Mouse (Mus musculus): ENCODE results near the gene Fgfrl1.

Fgfrl1 gene

DNA sequence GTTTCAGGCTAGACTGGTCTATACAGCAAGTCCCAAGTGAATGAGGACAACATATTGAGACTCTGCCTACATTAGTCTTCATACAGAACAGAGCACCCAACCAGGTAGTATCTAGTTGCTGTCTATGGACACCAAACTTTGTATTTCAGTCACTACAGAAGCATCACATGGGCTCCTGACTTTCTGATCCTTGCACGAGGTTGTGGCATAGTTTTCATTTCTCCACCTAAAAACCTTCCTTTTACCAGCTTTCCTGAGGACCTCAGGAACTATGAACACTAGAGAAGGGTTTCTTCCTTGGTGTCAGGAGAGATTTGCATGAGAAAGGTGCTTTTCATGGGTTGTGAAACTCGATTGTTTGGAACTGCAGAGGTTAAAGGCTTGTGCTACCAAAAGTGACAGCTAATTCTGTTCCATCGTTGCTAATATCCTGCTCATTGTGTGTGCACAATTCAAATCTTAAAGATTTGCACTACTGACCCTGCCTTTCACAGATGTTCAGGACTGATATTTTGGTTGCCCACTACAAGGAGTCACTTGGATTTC lies 23.7 kb upstream of the Fgfrl1 start:
- DNase-seq = peak in 1 of 2 experiments; percentile 18

DNA sequence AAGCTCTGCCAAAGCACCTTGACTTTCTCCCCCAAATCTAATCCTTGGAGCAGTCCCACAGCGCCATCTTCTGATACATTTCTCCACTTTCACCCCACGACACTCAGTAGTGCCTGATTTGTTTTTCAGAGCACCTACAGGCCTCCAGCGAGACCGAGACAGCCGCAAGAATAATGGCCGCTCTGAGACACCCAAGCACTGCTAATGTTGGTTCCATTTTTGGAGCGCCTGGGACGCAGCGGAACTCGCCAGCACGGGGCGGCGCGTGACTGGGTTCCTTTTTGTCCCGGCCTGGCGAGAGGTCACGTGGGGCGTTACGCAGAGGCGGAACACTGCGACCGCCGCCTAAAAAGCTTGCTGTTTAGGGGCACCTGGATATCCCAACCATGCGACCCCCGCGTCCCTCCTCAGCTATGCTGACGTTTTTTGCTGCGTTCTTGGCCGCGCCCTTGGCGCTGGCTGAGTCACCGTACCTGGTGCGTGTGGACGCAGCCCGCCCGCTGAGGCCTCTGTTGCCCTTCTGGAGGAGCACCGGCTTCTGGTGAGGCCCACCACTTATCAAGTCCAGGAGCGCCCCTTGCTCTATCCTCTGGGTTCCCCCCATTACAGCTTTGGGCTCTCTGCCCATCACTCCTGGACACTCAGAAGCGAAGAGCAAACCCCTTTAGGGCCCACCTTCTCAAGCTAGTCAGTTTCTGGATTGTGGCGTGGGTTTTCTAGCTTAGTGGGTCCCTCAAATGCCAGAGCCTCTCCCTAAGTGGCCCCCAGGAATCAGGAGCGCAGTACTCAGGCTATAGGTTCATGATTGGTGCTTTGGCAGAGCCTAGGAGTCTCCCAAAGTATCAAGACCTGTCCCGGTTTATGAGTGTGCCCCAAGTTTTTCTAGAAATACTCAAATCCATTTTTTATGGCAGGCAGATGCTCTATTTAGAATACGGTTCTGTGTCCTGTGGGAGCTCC lies 22.9 kb upstream of the Fgfrl1 start, which contains the start of gene Dgkq:
Gene Dgkq, minus strand, starts transcription at position 696 of the 960 bp plus-strand sequence.
- peak; percentile 93 to 95 for DNase-seq

- DNase-seq = peak in 1 of 2 experiments; percentile 59
Observed at GRCm38 (mm10) chr5:108669986-108670385, 22.2 kb upstream of the Fgfrl1 start.

DNA sequence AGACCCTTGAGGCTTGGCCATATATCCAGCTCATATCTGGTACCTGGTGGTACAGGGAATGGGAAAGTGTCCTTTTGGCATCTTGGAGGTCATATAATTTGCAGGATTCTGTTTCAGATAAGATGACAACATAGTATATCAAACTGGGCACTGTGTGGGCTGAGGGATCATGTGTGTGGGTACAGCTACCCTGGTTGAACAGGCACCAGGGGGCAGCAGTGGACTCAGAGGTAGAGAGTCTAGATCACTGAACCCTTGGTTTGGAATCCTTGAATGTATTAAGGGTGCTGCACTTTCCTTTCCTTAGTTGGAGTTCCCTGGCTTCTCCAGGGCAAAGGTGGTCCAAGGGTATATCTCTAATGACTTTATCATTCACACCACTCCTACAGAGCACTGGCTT lies 21.4 kb upstream of the Fgfrl1 start:
- DNase-seq = peak; percentile 81 to 84

DNA sequence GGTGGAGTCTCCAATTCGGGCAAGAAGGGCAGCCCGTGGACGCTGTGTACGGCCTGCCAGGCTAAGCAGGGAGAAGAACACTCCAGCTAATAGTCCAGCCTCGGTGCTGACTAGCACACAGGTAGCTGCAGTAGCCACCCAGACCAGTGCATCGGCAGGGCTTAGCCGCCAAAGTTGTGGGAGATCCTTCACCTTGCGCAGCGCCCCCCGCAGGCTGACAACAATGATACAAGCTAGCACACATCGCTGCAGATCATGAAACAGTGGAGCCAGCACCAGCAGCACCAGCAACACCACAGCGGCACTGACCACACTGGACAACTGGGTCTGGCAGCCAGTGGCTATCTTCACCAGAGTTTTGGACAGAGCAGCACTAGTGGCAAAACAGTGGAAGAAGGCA lies 20.4 kb upstream of the Fgfrl1 start:
- peak in 1 of 2 experiments; percentile 44 for DNase-seq

- DNase-seq = peak; percentile 77 to 91
Observed at GRCm38 (mm10) chr5:108674624-108675023, 17.6 kb upstream of the Fgfrl1 start.

GRCm38 (mm10) chr5:108675251-108675816 lies 16.8 kb upstream of the Fgfrl1 start, which contains the start of gene Slc26a1:
TSS of gene Slc26a1 (minus strand) at chr5:108675569.
- DNase-seq = peak; percentile 71 to 86

GRCm38 (mm10) chr5:108676772-108677498 lies 15.2 kb upstream of the Fgfrl1 start:
- DNase-seq = peak in 1 of 2 experiments; percentile 67

GRCm38 (mm10) chr5:108677605-108678295 lies 14.4 kb upstream of the Fgfrl1 start:
- DNase-seq = peak; percentile 68 to 85

- peak; percentile 59 to 80 for DNase-seq
Observed at GRCm38 (mm10) chr5:108678296-108678854, 13.8 kb upstream of the Fgfrl1 start.

GRCm38 (mm10) chr5:108679909-108680308 lies 12.3 kb upstream of the Fgfrl1 start:
- peak in 1 of 2 experiments; percentile 34 for DNase-seq

DNA sequence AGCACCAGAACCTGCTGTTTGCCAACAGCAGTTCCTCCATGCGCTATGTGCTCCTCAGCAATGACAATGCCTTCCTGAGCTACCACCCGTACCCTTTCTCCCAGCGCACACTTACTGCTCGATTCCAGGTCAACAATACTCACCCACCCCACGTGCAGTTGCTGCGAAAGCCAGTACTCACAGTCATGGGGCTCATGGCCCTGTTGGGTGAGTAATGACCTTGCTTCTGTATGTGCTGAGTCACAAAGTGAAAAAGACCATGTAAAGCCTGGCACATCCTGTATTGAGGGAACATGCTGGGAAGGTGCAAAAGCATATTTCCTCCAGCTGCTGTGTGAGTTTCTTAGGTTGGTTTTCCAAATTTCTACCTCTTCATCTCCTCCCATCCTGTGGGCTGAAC lies 11.3 kb upstream of the Fgfrl1 start:
- DNase-seq = no peak

- DNase-seq = no peak
Observed at GRCm38 (mm10) chr5:108689091-108689490, 3.1 kb upstream of the Fgfrl1 start.

- DNase-seq = no peak
Observed at GRCm38 (mm10) chr5:108691152-108691551, 1.0 kb upstream of the Fgfrl1 start.

DNA sequence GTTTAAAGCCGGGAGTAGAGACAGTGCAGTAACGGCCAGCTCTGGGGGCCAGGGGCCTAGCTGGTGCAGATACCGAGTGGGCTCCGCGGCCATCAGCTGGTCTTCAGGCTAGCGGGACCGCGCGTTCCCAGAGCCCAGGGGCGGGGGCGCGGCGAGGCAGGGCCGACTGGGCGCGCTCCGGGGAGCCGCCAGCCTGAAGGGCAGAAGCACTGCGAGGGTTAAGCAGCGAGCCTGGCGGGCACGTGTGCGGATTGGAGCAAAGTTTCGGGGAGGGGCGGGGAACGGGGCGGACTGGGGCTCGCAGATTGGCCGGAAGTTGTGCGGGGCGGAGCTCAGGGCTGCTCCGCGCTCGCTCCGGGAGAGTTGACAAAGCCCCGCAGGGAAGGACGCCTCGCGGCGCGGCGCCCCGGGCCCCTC lies 1.7 kb downstream of the Fgfrl1 start:
- peak; percentile 92 to 96 for DNase-seq

DNA sequence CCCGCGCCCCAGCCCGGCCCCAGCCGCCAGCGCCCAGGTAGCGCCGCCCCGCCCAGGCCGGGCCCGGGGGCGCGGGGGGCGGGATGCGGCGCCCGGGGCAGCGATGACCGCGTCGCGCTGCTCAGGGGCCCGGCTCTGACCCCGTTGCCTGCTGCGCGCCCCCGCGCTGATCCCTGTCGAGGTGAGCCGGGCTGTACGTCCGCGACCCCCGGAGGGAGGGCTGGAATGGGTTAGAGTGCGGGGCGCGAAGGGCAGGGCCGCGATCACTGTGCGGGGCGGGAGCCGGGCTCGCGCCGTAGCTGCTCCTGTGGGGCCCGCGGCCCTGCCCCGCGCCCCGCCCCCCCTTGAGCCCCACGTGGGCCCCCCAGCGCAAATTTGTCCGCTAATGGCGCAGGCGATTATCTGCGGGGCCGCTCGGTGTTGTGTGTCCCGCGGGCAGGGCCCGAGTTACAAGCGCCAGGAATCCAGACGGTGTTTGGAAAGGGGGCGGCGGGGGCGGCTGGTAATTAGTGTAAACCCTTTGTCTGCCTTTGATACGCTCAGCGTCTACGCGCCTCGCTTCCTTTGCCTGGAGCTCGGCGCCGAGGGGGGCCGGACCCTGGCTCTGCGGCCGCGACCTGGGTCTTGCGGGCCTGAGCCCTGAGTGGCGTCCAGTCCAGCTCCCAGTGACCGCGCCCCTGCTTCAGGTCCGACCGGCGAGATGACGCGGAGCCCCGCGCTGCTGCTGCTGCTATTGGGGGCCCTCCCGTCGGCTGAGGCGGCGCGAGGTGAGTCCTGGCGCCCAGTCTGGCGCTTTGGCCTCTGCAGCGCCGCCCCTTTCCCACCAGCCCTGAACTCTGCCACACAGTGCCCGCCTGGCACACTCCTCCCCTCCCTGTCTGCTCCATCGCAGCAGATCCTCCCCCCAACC lies 2.4 kb downstream of the Fgfrl1 start:
- DNase-seq = peak; percentile 62 to 88

GRCm38 (mm10) chr5:108695861-108696260 lies 3.7 kb downstream of the Fgfrl1 start:
- no peak for DNase-seq

GRCm38 (mm10) chr5:108696542-108696941 lies 4.4 kb downstream of the Fgfrl1 start:
- no peak for DNase-seq

DNA sequence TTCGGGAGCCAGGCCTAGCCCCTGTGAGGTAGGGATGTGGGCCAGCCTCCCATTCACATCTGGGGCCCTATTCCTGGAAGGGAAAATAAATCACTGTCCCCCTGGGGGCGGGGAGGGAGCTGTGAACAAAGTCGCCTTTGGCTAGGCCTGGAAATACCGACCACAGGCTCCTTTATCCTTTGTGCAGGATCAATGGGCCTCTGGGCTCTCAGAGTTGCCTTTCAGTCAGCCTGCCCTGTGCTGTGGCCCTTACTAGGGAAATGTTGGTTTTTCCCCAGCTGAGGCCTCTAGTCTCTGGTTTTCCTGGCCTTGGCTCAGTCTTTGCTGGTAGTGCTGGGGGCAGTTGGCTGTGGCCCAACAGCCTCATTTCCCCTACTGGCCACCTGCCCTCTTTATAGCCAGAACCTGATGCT lies 5.2 kb downstream of the Fgfrl1 start:
- DNase-seq = no peak

- no peak for DNase-seq
Observed at GRCm38 (mm10) chr5:108700346-108700745, 8.2 kb downstream of the Fgfrl1 start.
